Mouse (Mus musculus): Measurements from ENCODE around the gene Lama2.
A peak's percentile ranks its signal among the peaks of the same experiment; 100 is the strongest.
"Not testable (repeated sequence)": the region's sequence is repeated elsewhere in the genome, so short reads cannot be mapped to it uniquely, and the experiment has no call there.

Gene Lama2

DNA sequence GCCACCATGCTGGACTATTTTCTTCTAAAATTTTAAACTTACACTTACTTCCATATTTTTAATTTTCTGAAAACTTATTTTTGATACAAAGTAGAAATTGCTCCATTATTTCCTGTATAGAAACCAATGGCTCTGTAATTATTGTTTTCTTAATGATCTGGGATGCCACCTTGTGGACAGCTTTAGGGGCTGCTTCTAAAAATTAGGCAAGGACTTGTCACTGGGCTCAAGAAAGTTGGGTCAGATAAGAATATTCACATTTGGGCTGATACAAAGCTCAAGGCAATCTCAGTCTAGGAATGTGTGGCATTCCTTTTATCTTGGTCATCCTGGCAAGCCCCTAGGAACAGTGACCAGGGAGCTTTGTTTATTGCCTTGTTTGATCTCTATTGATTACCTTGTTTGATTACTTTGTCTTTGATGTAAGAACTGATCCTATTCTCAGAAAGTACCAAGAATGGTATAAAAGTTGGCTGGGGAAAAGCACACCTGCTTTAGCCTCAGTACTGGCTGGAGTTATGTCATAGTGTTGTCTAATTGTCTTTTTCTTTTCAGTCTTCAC is 606.7 kb downstream of the Lama2 start:
- DNase-seq (ENCODE audit: low read depth, low spot score): no peak

DNA sequence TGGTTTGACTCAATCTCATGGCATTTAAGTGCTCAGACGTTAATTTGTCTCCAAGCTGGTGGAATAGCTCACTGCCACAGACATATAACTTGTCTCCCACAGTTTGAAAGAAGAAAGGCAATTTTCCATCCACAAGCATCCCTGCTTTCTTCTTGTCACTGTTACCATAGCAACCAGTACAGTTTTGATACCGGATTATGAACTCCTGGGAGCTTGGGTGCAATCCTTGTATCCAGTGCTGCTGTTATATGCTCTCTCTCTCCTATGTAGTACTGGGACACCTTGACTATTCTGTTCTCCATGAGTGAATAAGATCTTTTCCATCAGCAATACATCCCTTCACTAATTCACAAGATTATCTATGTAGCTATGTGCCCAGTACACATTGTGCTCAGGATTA is 612.2 kb downstream of the Lama2 start:
- no peak for DNase-seq (ENCODE audit: low read depth, low spot score)

DNA sequence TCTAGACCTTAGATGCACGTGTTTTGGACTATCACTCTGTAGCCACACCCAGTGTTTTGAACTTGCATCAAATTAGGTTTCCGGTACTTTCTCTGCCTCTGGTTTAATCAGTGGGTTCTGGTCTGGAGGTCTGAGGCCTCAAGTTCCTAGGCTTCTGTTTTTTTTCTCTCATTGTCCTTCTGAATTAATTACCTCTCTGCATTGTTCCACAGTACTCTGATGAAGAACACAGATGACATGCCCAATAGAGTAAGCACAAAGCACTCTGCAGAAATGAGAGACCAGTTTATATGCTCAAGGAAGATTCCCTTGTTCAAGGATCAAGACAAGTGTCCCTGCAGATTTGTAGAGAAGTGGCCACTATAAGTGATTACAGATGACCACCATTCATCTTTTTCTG is 613.8 kb downstream of the Lama2 start:
- no peak for DNase-seq (ENCODE audit: low read depth, low spot score)

DNA sequence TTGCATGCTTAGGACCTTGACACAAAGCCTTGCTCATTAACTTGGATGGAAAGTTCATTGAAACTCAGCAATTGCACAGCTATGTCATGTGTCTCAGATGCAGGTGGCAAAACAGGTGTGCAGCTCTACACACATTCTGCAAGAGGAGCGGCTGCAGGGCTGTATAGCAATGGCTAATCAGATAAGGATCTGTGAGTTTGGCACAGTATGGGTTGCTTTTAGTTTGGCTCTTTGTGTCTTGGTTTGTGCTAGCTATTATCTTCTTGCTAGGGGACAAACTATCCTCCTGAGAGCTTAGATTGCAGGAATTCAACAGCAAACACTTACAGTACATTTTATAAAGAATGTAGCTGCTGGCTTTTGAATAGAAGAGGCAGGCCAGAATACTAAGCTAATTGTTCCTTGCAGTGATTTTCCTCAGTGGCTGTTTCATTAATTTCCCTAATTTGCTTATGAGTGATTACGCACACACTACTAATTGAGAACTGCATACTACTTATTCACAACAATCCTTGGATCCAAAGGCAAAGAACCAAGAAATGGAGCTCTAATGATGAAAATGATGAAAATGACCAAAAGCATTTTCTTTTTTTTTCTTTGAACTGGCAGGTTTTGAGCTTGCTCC is 617.9 kb downstream of the Lama2 start:
- no peak for DNase-seq (ENCODE audit: low read depth, low spot score)

DNA sequence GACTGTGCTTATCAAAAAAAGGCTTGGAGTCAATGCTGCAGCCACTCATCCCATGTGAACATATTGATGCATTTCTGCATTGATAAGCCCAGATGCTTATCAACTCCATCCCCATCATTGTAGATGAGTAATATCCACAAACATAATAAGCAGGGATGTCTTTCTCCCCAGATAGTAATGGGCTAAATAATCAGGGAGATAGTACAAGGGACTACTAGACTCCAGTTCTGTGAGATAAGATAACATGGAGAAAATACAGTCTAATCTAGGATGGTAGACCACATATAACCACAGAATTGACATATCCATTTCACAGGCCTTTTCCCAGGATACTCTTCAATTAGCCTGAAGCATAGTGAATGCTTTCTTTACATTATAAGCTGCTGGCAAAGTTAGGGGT is 622.9 kb downstream of the Lama2 start:
- DNase-seq (ENCODE audit: low read depth, low spot score): no peak

DNA sequence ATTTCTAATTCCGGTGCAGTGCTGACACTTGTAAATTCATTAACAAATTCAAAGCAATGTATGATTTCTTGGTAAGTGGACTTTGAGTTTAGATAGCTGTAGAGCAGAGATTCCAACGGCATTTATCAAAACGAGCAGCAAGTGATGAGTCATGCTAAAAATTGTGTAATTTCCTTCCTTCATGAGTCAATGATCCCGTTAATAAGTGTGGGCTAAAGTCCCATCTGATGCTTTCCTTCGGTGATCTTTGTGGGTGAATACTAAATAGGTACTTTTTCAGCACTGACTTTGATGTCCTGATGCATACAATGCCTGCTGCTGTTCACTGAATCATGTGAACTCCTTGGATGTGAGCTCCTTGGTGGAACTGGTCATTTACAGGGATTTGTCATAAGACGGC is 623.6 kb downstream of the Lama2 start:
- no peak for DNase-seq (ENCODE audit: low read depth, low spot score)

DNA sequence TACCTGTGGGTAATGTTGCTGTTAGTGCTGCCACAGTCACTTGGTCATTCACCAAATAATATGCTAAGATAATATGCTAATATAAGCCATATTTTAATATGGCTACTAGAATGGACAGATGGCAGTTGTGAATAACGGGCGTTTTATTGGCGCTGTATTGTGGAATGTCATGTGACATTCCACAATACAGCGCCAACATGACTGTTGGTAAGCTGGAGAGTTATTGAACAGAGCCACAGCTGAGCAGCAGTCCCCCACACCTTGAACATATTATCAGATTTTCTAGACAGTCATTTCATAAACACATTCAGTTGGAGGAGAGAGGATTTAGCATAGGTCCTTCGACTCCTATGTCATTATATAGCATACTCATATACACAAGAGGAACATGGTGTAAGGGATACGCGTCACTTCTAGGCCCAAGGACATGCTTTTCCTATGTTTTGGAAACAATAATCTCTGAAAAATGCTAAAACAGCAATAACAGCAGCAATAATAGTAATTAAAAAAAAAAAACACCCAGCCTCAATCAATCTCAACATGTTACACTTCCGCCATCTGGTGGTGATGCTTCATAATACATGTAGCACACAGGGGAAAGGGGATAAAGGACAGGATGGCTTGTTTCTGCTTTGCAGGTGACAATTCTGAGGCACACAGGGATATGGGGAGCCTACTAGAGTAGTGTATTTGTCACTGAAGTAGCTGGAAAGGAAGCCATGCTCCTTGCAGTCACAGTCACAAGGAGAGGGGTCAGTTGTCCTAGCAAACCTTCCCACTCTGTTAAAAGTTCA is 624.2 kb downstream of the Lama2 start:
- peak; percentile 22 for DNase-seq (ENCODE audit: low read depth, low spot score)

DNA sequence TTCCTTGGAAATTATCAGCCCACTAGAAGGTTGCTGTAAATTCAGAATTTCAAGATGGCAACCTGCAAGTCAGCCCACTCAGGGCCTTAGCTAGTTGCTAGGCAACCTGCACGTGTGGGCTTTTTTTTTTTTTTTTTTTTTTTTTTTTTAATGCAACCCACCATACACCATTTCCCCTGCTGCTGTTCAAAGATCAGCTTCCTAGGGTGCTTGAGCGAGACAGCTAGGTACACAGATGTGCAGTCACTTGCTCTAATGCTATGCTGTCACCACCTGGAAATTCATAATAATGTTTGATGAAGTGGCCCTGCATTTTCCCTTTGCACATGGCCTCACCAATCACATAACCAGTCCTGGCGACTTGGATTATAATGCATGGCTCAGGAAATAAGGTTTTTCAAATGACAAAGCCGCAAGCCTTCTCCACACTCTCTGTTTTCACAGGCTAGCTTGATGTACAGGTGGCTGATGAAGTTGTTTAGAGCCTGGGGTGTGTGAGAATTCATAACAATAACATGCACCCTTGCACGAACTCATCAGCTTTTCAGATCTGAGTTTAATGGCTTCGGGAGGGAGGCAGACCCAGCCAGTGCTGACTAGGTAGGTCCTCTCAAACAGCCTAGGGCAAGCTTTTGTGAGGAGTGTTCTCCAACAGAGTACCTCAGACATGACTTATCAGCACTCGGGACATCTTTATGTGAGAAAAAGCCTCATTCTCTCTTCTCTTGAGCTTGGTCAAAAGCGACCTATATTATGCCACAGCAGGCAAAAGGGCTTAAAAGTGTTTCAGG is 625.4 kb downstream of the Lama2 start:
- DNase-seq (ENCODE audit: low read depth, low spot score): no peak

DNA sequence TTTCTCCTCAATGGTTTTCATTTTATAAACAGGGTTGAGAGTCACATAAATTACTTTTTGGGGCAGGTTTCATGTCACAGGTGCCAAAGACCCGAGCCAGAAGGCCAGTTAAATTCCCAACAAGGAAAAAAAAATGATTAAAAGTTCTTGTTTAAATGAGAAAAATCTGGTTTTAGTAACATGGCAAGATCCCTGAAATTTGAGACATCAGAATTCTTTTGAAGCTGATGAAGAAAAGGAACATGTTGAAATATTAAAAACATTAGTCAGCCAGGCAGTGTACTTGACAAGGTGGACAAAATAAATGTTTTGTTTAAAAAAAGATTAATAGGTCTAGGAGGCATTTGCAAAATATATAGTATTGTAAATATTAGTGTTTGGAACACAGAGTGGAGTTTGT is 634.1 kb downstream of the Lama2 start:
- DNase-seq (ENCODE audit: low read depth, low spot score): no peak

DNA sequence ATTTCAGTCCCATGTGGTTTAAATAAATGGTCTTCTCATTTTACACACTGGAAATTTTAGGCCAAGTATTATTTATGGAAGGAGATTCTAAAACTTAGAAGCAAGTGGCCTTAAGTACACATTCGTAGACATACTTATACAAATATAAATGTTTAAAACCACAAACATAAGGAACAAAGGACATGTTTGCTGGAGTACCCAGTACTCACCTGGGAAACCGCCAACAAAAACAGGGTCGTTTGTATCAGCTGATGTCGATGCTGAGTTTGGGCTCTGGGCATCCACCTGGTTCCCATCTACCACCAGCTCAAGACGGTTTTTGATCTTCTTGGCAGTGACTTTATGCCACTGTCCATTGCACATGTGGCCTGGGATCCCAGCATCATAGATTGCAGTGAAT is 635.5 kb downstream of the Lama2 start:
- DNase-seq (ENCODE audit: low read depth, low spot score): not testable (repeated sequence)

DNA sequence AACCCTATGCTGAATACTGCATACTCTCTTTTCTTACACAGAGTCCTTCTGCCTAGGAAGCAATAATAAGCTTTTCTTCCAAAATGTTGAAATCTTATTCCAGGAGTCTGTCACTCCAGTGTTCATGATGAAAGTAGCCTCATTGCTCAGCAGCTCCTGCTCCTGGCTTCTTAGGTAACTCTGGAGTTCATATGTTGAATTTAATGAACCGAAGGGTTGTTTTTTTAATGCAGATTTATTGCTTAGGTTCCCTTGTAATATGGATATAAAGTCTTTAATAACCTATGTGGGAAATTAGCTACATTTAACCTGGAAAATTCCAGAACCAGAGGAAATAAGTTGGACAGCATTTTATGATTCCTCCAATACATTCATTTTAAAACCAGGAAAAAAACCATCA is 636.0 kb downstream of the Lama2 start:
- no peak for DNase-seq (ENCODE audit: low read depth, low spot score)

DNA sequence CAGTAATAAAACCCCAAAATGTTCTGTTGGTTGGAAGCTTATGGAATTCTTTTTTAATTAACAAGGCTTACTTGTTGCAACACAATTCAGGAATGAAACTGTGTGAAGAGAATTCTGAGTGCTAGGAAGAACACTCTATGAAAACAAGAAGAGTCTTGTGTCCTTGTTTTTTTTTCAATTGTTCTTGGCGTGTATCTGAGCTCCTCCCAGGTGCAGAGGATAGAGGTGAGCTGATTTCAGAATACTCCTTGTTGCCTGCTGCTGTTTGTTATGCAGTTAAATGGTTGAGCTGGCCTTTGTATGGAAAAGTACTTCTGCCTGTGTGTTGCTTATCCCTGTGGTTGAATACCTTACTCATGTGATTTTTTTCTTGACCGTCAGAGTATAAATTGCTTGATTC is 636.9 kb downstream of the Lama2 start:
- no peak for DNase-seq (ENCODE audit: low read depth, low spot score)

DNA sequence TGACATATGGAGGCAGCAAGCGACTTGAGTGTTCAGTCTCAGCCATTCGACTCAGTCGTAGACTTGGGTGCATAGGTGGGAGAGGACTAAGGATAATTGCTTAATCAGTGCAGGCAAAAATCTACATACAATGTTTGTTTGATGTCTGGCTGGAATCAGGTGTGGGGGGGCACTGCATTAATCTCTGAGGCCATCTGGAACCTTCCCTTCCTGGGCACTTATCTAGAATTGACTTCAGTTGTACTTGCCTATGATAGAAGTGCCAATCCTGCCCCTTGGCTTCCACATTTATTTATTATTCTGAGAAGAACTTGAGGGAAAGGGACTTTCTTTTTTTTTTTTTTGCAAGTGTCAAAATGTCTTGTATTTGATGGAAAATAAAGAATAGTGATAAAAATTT is 644.2 kb downstream of the Lama2 start:
- DNase-seq (ENCODE audit: low read depth, low spot score): no peak

DNA sequence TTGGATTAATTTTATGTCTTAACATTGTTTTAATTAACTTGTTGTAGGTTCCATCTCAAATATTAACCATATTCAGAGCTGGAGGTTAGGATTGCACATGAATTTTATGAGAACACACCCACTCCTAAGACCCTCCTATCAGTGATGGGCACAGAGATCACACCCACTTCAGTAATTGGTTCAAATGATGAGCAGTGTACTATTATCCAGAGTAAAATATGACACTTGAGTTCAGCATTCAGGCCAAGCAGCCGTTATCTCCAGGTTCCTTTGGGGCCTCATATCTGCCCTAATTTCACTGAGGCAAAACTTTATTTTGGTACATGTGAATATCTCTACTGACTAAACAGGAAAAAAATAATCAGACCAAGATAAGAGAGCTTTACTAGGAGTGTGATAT is 645.3 kb downstream of the Lama2 start:
- no peak for DNase-seq (ENCODE audit: low read depth, low spot score)

DNA sequence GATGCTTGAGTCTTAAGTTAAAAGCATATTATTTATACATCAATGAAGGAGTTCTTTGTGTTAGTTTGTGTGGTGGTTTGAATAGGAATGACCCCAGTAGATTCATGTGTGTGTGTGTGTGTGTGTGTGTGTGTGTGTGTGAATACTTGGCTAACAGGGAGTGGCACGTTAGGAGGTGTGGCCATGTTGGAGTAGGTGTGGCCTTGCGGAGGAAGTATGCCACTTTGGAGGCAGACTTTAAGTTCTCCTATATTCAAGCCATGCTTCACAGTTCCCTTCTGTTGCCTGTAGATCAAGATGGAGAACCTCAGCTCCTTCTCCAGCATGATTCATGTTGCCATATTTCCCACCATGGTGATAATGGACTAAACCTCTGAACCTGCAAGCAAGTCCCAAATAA is 646.0 kb downstream of the Lama2 start:
- no peak for DNase-seq (ENCODE audit: low read depth, low spot score)

DNA sequence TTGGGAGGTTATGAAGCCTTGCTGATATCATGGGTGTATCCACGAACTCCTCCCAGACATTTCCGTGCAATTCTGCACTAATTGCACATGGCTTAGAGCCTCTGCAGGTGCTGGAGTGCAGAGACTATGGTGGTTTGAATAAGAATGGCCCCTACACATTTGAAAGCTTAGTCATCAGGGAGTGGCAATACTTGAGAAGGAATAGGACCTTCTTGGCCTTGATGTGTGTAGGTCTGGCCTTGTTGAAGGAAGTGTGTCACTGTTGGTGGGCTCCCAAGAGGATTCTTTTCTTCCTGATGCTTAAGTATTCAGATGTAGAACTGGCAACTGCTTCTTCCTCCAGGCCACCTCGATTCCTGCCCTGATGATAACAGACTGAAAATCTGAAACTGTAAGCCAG is 661.0 kb downstream of the Lama2 start:
- DNase-seq (ENCODE audit: low read depth, low spot score): no peak

DNA sequence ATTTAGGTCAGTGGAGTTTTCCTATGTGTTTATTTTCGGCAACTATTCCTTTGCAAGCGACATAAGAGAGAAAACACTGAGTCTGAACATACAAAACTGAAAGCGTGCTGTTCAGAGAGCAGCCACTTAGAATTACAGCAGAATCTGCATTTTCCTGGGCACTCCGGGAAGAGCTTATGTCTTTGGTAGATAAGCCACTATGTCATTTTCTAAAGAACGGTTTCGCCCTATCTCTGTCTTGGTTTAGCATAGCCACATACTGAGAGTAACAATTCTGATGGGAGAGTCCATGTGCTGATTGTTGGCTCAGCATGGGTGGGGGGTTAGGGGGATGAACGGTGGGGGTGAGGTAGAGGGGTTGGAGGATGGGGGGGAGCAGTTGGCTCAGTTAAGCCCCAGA is 669.1 kb downstream of the Lama2 start:
- peak; percentile 3 for DNase-seq (ENCODE audit: low read depth, low spot score)

DNA sequence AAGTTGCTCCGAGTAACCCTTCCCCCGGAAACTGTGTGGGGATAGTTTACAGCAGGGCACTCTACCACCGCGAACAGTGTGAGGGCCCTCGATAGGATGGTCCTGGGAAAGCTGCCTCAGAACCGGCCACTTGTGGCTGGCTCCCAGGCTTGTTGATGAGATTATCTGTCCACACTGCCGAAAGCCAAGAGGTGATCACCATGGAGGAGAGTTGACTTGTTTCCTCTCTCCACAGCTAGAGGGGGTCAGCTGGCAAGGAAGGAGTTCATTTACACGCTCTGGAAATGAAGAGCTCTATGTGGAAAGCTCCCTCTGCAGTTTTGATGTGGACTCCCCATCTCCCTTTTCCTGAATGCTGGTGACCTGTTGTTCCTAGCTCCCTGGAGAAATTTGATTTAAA is 669.9 kb downstream of the Lama2 start:
- no peak for DNase-seq (ENCODE audit: low read depth, low spot score)

DNA sequence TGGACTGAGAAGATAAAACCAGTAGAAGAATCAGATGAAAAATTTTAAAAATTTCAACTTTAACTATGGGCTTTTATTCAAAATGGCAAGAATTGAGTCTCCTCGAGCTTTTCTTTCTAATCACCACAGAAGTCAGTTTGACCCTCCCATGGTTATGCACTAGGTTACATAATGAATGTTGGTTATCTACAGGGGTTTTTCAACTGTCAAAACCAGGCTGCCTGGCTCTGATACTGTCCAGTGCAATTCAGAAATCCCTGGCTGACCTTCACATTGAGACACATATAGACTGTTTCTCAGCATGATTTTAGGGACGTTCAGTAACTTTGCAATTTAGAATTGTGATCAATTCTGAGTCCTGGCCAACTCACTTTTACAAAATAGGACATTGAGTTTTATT is 671.2 kb downstream of the Lama2 start:
- DNase-seq (ENCODE audit: low read depth, low spot score): no peak

DNA sequence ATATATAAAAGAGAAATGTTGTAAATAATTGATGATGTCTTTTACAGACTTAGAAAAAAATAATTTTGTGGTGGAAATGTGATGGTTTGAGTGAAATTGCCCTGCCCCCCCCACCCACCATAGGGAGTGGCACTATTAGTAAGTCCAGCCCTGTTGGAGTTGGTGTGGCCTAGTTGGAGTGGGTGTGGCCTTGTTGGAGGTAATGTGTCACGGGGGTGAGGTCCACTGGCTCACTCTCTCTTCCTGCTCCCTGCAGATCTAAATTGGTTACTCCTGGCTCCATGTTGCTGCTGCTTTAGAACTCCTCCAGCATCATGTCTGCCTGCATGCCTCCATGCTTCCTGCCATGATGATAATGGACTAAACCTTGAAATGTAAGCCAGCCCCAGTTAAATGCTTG is 680.0 kb downstream of the Lama2 start:
- no peak for DNase-seq (ENCODE audit: low read depth, low spot score)

DNA sequence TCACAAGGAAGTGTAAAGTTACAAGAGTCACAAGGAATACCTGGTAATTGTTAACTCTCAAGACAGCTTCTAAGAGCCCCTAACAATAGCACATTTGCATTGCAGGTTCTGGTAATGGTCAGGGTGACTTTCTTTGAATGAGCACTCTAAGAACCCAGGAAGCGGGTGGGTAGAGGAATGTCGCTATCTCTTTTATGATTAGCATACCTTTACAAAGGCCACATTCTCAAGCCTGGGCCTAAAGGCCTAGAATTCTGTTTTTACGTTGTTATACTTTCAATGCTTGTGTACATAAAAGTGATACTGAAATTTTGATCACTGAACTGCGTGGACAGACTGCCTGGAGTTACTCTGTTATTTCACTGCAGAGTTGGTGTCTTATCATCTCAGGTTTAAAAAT is 681.1 kb downstream of the Lama2 start:
- DNase-seq (ENCODE audit: low read depth, low spot score): not testable (repeated sequence)

DNA sequence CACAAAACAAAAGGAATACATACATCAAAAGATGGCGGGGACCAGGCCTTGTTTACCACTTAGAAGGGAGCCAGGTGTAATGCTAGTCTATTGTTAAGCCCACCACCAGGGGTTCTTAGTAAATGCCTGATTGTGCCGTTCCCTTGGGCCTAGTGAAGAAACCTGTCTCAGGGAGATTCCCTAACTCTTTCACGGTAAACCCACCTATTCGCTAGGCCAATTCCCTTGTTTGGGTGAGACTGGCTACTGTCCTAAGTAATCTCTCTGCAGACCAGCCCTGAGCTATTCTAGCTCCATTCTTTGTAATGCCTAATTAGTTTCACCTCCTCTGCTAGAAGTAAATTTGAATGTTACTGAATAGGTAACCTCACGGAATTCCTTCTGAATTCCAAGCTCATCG is 683.5 kb downstream of the Lama2 start:
- not testable (repeated sequence) for DNase-seq (ENCODE audit: low read depth, low spot score)
